Mouse (Mus musculus) telencephalon, adult 2 months (tissue): ENCODE results near the gene Srebf2.
"Not testable (repeated sequence)": the region's sequence is repeated elsewhere in the genome, so short reads cannot be mapped to it uniquely, and the experiment has no call there.

Source experiments
- DNase-seq: peaks from one replicate; pipeline ENCODE4 v3.0.0-alpha.2; 2011; ENCODE audit warnings: low read depth, low spot score

Srebf2 gene

GRCm38 (mm10) chr15:82146770-82147610 lies at the start of gene Srebf2:
Srebf2 (plus strand) TSS chr15:82147181.
- DNase-seq: peak; percentile 99

GRCm38 (mm10) chr15:82106953-82107555 lies 39.9 kb upstream of the Srebf2 start:
- peak; percentile 75 for DNase-seq

GRCm38 (mm10) chr15:82120544-82120943 lies 26.4 kb upstream of the Srebf2 start:
- DNase-seq: no peak

- not testable (repeated sequence) for DNase-seq
Measured at GRCm38 (mm10) chr15:82126690-82127089, 20.3 kb upstream of the Srebf2 start.

GRCm38 (mm10) chr15:82127426-82128374 lies 19.3 kb upstream of the Srebf2 start, which contains the start of gene Ccdc134:
Ccdc134 (plus strand) TSS chr15:82127922.
- DNase-seq: peak; percentile 86

- no peak for DNase-seq
Measured at GRCm38 (mm10) chr15:82128398-82128797, 18.6 kb upstream of the Srebf2 start.

- DNase-seq: no peak
Measured at GRCm38 (mm10) chr15:82130599-82130998, 16.4 kb upstream of the Srebf2 start.

GRCm38 (mm10) chr15:82135372-82135771 lies 11.6 kb upstream of the Srebf2 start:
- peak; percentile 61 for DNase-seq

- no peak for DNase-seq
Measured at GRCm38 (mm10) chr15:82138565-82138964, 8.4 kb upstream of the Srebf2 start.

GRCm38 (mm10) chr15:82139196-82139595 lies 7.8 kb upstream of the Srebf2 start:
- DNase-seq: no peak

- no peak for DNase-seq
Measured at GRCm38 (mm10) chr15:82140355-82140754, 6.6 kb upstream of the Srebf2 start.

GRCm38 (mm10) chr15:82144157-82144556 lies 2.8 kb upstream of the Srebf2 start:
- no peak for DNase-seq

GRCm38 (mm10) chr15:82145408-82145807 lies 1.6 kb upstream of the Srebf2 start:
- DNase-seq: no peak

- DNase-seq: no peak
Measured at GRCm38 (mm10) chr15:82145851-82146769, 871 bp upstream of the Srebf2 start.

- DNase-seq: no peak
Measured at GRCm38 (mm10) chr15:82147611-82148111, 680 bp downstream of the Srebf2 start.

GRCm38 (mm10) chr15:82148510-82148911 lies 1.5 kb downstream of the Srebf2 start:
- no peak for DNase-seq

- no peak for DNase-seq
Measured at GRCm38 (mm10) chr15:82150042-82150441, 3.1 kb downstream of the Srebf2 start.

GRCm38 (mm10) chr15:82151176-82151575 lies 4.2 kb downstream of the Srebf2 start:
- DNase-seq: no peak

GRCm38 (mm10) chr15:82152022-82152421 lies 5.0 kb downstream of the Srebf2 start:
- DNase-seq: no peak

GRCm38 (mm10) chr15:82152435-82152834 lies 5.5 kb downstream of the Srebf2 start:
- no peak for DNase-seq
